Mouse (Mus musculus) erythroid progenitor cell, adult 5-6 weeks (primary cell): ENCODE results near the gene Mindy3. TPM values are rescaled to one million over a fixed set of nuclear protein-coding genes. Genes with fewer than 3 reads are reported as not detected.
A peak's percentile ranks its signal among the peaks of the same experiment; 100 is the strongest.

ENCODE experiments used
- ATAC-seq: replicated peaks from 2 replicates; pipeline ENCODE4 v1.8.0; 2016; ENCODE audit warnings: moderate number of reproducible peaks, mild to moderate bottlenecking, moderate TSS enrichment, inconsistent platforms; ENCODE audit not compliant: poor library complexity, low FRiP score, severe bottlenecking
- total RNA-seq, 2 experiments: library from RNA; stranded (forward) in 1 of 2; stranded (reverse) in 1 of 2; fragments of 150-400 nt in 1 of 2; fragments of 186-747, 209-891 nt in 1 of 2; gene quantifications; 2 replicates each; pipeline versions ENCODE4 v1.2.3 to v1.2.4; 2015 to 2017; ENCODE audit warnings: low replicate concordance in 2 of 2

Mindy3 gene
- total RNA-seq, 2 experiments from 2014 or later, result 17.7 to 28.1 TPM

- no peak for ATAC-seq
Measured at GRCm38 (mm10) chr2:12308466-12308865, 110.8 kb downstream of the Mindy3 start.

GRCm38 (mm10) chr2:12307311-12307710 lies 112.0 kb downstream of the Mindy3 start:
- ATAC-seq, result no peak

- ATAC-seq, result no peak
Measured at GRCm38 (mm10) chr2:12305064-12305650, 114.1 kb downstream of the Mindy3 start.

GRCm38 (mm10) chr2:12301431-12302170 lies 117.7 kb downstream of the Mindy3 start, which contains the start of gene Itga8:
Gene Itga8 (minus strand): TSS chr2:12301922.
- ATAC-seq, result peak; percentile 57

- no peak for ATAC-seq
Measured at GRCm38 (mm10) chr2:12300449-12301228, 118.6 kb downstream of the Mindy3 start.

- ATAC-seq, result no peak
Measured at GRCm38 (mm10) chr2:12297287-12297686, 122.0 kb downstream of the Mindy3 start.

Other genes with a start within 250 kb of the Mindy3 start
- not detected in 2 replicates for gene Itga8, start 117.5 kb downstream of the Mindy3 start, total RNA-seq (2015; ENCODE audit: low replicate concordance)
- gene Itga8, start 117.5 kb downstream of the Mindy3 start, total RNA-seq (2017; ENCODE audit: low replicate concordance), result 5.8 TPM in 1 of 2 replicates, not detected in the other